Mouse (Mus musculus) cerebellum, adult 8-10 months (tissue): ENCODE results near the gene Gm26602.

Experiments used
- DNase-seq: peaks from one replicate; pipeline ENCODE4 v3.0.0; 2022

Gene Gm26602

DNA sequence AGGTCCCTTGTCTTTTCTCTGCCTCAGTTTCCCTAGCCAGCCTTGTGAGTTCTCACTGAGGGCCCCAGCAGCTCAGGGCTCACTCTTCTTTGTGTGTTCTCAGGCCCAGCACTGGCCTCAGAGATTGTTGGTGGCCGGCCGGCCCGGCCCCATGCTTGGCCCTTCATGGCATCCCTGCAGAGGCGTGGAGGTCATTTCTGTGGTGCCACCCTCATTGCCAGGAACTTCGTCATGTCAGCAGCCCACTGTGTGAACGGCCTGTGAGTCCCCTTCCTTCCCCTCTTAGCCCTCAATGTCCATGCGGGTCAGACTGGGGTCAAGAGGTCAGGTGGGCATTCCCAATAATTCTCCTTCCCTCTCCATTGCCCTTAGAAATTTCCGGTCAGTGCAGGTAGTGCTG lies 24.0 kb upstream of the Gm26602 start:
- DNase-seq, result no peak

DNA sequence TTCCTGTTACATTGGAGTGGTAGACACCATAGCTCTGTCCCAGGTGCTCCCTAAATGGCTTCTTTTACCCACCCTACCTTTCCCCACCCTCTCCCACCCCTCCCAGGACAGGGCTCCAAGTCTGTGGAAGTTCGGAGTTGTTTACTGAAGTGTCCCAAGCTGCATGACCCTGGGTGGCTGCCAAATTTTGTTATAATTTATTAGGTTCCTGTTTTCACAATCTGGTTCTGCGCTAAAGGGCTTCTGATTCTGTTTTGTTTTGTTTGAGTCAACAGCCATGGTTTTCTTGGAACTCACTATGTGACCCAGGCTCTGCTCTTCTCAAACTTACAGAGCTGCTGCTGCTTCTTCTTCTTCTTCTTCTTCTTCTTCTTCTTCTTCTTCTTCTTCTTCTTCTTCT lies 21.3 kb upstream of the Gm26602 start:
- no peak for DNase-seq

- no peak for DNase-seq
These were observed 20.0 kb upstream of the Gm26602 start, which contains the start of gene Cfd for GRCm38 (mm10) chr10:79890670-79891069. Gene Cfd, plus strand, starts transcription at chr10:79890853.

- DNase-seq, result peak; percentile 81
These were observed 18.1 kb upstream of the Gm26602 start for GRCm38 (mm10) chr10:79892451-79893118.

GRCm38 (mm10) chr10:79896306-79896705 lies 14.3 kb upstream of the Gm26602 start:
- no peak for DNase-seq

- DNase-seq, result no peak
These were observed 13.8 kb upstream of the Gm26602 start for GRCm38 (mm10) chr10:79896814-79897213.

- DNase-seq, result no peak
These were observed 13.1 kb upstream of the Gm26602 start for GRCm38 (mm10) chr10:79897316-79898245.

DNA sequence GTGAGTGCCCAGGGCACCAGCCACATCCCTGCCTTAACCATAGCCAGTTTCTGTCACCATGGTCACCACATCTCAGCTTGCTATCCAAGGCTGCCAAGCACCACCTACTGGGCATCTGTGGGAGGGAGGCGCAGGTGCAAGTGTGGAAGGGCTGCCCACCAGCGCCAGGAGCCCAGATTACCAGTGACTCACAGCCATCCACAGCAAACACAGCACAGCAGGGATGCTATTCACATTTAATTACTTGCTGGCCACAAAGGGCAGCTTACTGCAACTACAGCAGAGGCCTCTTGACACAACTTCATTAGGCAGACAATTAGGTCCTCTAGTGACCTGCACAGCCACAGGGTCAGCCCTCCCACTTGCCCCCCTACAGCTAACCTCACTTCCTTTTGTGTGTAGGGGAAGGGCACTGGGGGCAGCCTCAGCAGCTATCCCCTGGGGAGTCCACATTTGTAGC lies 9.7 kb upstream of the Gm26602 start:
- no peak for DNase-seq

DNA sequence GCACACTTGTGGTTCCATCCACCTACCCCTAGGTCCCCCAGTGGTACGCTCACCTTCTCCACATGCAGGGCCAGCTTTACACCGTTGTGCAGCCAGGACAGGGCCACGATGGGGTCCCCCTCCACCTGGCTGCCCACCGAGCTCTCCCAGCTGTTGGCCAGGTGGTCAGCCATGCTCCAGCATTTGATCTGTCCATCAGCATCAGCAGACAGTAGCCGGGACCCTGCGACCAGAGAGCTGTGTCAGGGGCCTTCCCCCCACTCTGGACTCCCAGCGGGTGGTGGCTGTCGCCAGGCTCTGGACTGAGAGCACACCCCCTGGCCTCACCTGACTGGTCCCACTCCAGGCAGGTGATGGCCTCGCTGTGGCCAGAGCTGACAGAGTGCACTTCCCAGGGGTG lies 3.9 kb upstream of the Gm26602 start:
- no peak for DNase-seq

DNA sequence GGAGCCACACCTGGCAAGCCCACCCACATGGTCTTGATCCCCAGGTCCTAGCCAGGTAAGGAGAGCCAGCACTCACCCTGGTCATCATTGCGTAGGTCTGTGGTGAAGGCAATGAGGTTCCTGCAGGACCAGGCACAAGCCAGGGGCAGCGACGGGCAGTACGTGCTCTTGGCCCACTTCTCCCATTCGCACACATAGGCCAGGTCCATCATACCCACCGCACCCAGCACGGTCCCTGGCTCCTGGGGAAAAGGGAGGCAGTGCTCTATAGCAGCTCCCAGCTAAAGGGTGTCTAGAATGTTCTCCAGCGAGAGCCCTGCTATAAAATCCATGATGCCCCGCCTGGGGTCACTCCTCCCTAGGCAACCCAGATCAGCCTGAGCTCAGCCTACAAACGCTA lies 3.2 kb upstream of the Gm26602 start:
- DNase-seq, result no peak

- peak; percentile 99 for DNase-seq
These were observed 2.2 kb upstream of the Gm26602 start, which contains the start of gene Med16 for GRCm38 (mm10) chr10:79908167-79909091. Gene Med16, minus strand, starts transcription at chr10:79908923.

DNA sequence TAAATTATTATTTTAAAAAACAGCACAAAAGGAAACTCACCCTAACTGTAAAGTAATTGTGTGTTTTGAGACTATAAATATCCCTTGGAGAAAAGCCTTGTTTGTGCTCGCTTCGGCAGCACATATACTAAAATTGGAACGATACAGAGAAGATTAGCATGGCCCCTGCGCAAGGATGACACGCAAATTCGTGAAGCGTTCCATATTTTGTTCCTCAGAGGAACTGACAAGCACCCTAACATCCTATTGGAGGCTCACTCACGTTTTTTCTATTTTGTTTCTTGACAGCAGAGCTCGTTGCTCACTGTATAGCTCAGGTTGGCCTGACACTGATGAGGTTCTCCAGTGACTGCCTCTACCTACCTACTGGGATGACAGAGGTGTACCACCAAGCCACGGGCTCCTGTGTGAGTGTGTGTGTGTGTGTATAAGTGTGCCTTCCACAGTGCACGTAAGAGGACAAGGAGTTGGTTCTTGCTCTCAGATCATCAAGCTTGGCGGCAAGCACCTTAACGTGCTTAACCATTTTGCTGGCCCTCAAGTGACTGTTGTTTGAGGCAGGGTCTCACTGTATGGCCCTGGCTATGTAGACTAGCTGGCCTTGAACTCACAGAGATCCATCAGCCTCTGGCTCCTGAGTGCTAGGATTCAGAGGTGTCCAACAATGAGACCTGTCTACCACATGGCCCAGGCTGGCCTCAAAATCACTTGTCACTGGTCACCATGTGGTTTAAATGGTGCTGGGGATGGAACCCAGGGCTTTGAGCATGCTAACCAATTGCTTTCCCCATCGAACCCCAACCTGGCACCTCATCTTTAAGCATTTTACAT lies 1.3 kb upstream of the Gm26602 start:
- DNase-seq, result no peak

DNA sequence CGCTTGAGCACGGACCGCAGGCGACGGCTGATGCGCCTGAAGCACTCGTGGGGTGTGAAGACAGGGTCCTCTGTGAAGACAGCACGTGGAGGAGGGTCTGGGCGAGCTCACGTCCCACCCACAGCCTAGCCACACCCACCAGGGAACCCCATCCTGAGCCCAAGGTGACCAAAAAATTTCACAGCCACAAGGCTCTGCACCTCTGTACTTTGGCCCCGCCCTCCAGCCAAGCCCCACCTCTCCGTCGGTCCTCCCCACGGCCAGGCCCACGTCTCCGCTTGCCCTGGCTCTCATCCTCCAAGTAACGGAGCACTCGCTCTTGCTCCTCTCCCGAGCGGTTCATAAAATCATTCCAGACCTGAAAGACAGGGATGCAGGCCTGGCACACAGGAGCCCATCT lies 1.8 kb downstream of the Gm26602 start:
- no peak for DNase-seq

DNA sequence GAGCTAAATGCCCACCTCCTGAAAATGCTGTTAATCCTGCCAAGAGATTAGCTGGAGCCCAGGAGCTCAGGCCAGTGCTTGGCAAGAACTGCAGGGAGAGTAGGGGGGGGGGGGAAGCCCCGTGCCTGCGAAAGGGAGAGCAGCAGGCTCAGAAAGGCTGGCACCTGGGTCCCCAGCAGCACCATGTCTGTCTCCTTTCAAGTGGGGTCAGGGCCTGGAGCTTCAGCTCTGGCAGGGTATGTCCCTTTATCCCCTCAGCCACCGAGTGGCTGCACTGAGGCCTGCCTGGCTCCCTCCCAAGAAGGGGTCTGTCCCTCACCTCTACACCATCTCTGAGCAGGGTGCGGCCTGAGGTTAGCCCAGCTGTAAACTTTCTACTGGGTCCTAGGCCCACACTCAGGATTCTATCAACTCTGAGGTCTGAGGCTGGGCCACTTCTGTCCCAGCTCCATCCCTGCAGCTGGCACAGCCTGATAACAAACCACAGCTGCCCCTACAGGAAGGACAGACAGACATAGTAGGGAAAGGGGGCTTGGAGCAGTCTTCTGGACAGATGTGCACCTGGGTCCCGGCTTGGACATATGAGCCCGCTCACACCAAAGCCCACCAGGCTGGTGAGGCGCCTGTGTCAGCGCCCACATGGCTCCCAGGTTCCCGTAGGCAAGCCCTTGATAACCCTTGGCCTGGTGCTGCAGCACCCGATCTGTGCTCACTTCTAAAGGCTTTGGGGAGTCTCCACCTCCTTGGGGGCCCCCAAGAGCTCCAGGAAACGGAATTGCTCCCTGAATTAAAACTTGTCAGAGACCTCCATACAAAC lies 3.7 kb downstream of the Gm26602 start:
- no peak for DNase-seq

DNA sequence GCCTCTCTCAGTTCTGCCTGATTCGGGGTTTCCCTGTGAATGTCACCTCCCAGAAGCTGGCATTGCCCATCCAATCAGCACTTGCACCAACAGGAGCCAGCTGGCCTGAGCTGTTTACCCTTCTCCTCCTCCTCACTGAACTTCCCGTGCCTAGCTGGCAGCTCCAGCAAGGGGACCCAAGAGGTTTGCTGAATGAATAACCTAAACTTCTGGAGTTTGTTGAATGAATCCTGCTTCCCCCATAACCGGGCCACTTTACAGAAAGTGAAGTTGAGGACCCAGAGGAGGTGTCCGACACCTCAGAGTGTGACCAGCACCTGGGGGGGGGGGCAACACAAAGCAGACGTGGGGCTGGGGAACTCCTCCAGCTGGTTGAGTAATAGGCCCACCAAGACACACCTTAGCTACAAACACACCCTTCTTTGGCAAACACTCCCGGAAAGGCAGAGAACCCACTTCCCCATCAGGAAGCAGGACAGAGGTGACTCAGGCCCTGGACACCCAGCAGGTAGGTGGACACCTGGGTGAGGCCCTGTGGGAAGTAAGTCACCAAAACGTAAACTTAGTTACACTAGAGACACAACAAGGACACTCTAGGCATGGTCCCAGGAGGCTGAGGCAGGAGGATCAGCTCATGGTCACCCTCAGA lies 4.4 kb downstream of the Gm26602 start:
- no peak for DNase-seq

- DNase-seq, result no peak
These were observed 5.4 kb downstream of the Gm26602 start for GRCm38 (mm10) chr10:79916081-79916480.

DNA sequence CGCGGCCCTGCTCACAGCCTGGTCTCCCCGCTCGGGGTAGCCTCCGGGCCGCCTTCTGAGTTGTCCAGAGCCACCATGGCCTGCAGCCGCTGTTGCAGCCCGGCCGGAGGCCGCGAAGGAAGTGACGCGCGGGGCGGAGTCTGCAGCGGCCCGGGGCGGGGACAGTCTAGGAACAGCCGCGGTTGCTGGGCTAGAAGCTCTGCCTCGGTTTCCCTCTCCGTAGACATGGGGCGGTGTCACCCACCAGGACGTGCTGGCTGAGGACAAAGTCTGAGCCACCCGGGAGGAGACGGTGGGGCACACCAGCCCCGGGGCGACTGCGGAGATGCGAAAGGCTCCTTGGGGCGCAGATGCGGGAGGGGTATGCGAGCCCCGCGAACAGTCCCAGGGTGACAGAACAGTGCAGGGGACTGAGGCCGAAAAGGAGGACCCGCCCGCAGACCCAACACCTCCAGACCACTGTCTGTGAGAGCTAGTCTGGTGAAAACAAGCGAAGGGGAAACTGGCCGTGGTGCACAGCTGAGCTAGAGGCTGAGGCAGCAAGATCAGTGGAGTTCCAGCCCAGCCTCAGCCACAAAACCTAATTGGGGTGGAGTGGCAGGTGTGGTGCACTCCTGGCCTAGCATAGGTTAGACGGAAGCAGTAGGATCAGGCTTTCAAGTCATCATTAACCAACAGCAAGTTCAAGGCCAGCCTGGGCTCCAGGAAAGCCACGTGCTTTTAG lies 6.3 kb downstream of the Gm26602 start, which contains the start of gene Kiss1r:
TSS of gene Kiss1r (plus strand) at position 164 of the 724 bp plus-strand sequence.
- DNase-seq, result peak; percentile 85

GRCm38 (mm10) chr10:79917532-79918100 lies 7.0 kb downstream of the Gm26602 start:
- no peak for DNase-seq
